Mouse (Mus musculus): Measurements from ENCODE around the gene Ankib1. TPM values are rescaled to one million over a fixed set of nuclear protein-coding genes. Genes with fewer than 3 reads are reported as not detected.
"Not testable (repeated sequence)": the region's sequence is repeated elsewhere in the genome, so short reads cannot be mapped to it uniquely, and the experiment has no call there.

Gene Ankib1
- total RNA-seq, 2 experiments from 2014 or later, result 106 to 111 TPM

DNA sequence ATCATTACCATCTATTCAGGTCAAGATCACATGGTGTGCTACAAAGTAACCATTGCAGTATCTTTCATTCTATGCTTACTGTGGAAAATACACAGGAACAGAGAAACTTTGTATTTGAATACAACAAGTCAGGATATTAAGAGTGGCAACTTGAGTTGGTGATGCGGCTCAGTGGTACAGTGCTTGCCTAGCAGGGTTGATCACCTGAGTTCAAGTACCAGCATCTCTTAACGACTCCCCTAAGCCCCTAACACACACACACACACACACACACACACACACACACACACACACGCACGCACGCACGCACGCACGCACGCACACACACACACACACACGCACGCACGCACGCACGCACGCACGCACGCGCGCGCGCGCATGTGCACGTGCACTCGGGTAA, 69.9 kb downstream of the Ankib1 start:
- DNase-seq (ENCODE audit: low spot score in 2 of 2), result not testable (repeated sequence)
- intact Hi-C loops (cut with DNase I), result loop anchor here (5.0 kb wide), 1 partner anchor 69 kb away; the partner anchor contains the start of genes Ankib1 and Krit1

DNA sequence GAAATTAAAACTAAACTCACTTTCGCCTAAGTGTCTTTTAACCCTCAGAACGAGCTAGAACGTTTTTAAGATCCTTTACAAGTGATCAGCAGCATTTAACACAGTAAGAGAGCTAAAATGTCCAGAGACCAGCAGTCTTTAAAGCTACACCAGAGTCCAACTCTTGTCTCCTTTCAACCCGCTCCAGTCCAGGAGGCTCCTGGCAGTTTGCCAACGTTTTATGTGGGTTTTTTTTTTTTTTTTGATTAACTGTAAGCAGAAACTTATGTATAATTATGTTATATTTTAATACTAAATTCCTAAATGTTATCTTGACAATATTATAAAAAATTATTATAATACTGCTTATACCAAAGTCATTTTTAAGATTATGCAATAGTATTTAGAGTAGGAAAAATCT, 73.9 kb downstream of the Ankib1 start:
- intact Hi-C loops (cut with DNase I), result no loop called here
- no peak for DNase-seq (ENCODE audit: low spot score in 2 of 2)

DNA sequence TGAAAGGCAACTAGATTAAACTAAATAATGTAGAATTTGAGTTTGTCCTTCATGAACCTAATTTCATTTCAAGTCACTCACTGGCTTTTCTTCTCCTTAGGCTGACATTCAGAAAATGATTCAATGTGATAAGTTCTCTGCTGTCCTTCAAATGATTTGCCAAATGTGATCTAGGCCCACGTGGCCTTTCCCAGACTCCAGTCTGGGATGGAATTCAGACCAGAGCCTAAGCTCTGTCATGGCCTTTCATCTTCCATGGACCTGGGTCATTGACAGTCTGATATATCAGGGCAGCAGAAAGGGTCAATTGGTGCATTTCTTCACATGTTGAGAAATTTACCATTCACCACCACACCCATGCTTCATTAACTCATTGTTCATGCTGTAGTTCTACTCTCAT, 77.2 kb downstream of the Ankib1 start:
- intact Hi-C loops (cut with DNase I), result no loop called here
- DNase-seq (ENCODE audit: low spot score in 2 of 2), result no peak

DNA sequence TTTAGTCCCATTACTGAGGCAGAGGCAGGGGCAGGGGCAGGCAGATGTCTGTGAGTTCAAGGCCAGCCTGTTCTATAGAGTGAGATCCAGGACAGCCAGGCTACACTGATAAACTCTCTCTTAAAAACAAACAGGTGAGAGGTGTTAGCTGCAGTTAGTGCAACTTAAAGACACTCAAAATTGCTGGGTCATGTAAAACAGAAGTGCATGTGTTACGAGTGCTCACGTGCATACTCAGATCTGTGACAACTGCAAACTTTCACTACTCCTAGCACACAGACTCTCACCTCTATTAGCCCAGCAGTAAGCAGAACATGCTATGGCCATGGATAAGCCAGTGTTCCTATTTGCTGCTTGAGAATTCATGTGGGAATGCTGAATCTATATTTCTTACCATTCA, 79.3 kb downstream of the Ankib1 start:
- intact Hi-C loops (cut with DNase I), result no loop called here
- no peak for DNase-seq (ENCODE audit: low spot score in 2 of 2)

DNA sequence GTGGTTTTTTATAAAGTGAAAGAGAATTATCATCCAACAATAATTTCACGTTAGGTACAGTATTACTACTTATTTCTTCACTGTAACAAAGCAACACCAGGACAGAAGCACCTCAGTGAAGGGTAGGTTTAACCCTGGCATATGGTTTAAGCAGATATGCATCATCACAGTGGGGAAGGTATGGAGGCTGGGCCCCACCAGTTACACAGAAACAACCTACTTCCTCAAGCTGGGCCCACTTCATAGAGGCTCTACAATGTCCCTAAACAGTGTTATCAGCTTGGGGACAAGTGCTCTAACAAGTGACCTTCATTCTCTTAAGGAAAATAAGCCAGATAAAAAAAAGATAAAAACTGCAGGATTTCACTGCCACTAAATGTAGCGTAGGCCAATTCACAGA, 79.9 kb downstream of the Ankib1 start:
- intact Hi-C loops (cut with DNase I), result no loop called here

DNA sequence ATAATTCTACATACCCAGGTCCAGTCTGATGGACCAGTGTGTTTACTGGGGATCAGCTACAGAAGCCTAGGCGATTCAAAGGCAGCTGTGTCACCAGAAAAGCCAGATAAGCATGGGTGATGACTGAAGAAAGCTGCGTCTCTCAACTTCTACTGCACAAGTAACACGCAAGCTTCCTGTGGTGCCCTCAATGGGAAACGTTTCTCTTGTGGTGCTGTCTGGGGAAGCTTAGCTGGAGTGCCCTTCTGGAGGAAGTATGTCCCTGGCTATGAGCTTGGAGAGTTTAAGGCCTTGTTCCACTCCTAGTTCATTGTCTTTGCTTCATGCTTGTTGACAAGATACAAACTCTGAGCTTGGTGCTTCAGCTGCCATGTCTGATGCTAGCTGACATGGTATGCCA, 83.4 kb downstream of the Ankib1 start:
- intact Hi-C loops (cut with DNase I), result no loop called here
- no peak for DNase-seq (ENCODE audit: low spot score in 2 of 2)

More for the DNA sequence above, 79.9 kb downstream of the Ankib1 start:
- no peak for DNase-seq (ENCODE audit: low spot score in 2 of 2)

DNA sequence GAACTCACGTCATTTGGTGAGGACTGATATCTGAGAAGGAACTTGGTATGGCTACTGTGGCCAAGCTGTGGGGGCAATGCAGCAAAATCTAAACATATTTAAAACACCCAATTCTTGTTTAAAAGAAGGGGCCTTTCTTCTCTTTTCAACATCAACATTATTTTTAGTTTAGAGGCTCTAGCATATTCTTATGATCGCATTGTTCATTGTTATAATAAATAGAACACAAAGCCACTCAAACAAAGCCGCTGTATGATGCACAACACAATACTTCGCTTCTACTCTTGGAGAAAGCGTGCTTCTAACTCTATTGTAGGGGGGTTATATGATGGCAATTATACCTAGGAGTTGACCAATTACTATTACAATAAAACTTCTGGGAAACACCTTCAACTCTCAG, 86.9 kb downstream of the Ankib1 start:
- intact Hi-C loops (cut with DNase I), result no loop called here
- DNase-seq (ENCODE audit: low spot score in 2 of 2), result no peak

DNA sequence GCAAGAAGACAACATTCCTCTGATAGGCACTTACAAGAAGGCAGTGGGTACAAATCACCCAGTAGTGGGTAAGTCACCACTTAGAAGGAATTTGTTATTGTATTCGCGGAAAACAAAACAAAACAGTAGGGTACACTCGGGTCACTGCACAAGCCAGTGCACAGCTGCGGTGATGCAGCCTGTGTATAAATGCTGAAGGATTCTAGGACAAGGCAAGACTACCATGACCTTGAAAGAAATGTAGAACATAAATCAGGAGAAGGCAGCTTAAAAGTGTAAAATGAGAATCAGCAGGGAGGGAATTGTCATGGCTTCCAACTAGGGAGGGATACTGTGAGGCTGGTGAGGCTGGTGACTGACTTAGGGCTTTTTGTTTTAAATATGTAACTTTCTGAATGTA, 100.5 kb downstream of the Ankib1 start:
- intact Hi-C loops (cut with DNase I), result no loop called here

DNA sequence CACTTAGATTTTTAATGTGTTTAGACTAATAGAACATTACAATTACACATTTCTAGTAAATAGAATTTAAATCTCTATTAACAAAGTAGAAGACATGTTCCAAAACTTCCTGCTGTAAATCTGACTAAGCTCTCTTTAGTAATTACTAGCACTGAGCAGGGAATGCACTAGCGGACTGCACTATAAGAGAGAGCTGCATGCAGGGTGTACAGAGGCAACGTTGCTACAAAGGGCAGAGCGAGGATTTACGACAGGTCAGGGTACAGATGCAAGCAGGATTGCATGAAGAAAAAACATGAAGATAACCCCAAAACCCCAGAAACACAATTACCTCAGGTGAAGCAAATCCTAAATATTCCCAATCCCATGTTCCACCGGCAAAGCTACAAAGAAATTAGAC, 102.7 kb downstream of the Ankib1 start:
- intact Hi-C loops (cut with DNase I), result no loop called here

More for the DNA sequence above, 100.5 kb downstream of the Ankib1 start:
- no peak for DNase-seq (ENCODE audit: low spot score in 2 of 2)

DNA sequence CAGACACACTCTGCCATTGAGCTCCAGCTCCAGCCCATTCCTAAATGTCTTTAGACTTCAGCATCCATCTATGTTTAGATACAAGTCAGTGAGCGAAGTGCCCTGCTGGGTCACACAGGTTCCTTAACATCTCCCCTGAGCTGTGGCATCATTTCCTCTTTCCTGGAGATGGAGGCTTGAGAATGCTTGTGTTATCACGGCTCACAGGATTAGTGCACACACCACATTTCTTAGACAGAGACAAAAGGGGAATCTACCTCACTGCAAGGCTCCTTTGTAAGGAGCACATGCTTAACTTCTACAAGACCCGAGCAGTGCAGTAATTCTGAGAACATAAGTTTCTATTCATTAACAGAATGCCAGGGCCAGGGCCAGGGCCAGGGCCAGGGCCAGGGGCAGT, 106.7 kb downstream of the Ankib1 start:
- intact Hi-C loops (cut with DNase I), result no loop called here
- DNase-seq (ENCODE audit: low spot score in 2 of 2), result no peak

More for the DNA sequence above, 102.7 kb downstream of the Ankib1 start:
- DNase-seq (ENCODE audit: low spot score in 2 of 2), result no peak

DNA sequence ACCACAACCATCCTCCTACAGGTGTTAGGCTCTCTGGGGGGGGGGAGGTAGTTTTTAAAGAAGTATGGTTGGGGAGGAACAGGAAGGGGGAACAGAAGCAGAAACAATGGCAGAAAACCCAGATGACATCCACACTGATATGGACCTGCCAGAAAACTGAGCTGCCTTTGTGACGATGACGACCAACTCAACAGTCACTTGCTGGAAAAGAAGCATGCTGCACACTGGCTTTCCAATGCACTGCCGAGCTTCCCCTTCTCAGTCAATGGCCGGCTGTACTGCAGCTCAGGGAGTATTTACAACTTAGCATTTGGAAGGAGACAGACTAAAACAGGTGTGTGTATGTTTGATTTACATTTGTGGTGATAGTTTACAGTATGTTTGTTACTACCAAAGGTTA, 107.5 kb downstream of the Ankib1 start:
- no peak for DNase-seq (ENCODE audit: low spot score in 2 of 2)
- intact Hi-C loops (cut with DNase I), result no loop called here

DNA sequence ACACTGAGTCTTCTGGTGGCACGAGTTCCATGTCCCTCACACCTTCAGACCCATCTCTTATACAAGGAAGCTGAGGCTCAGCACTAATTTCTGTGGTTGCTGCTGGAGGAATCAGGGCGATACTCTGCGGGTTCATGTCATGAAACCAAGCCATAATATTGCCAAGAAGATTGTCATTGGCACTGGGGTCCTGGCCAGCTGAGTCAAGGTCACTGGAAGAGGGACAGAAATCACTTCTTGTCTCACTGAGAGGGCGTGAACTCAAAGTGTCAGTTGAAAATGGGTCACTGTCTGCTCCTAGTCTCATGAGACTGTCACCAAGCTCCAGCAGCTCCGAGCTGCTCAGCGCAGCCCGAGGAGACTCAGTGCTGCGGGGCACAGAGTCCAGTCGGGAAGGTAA, 109.8 kb downstream of the Ankib1 start:
- intact Hi-C loops (cut with DNase I), result no loop called here
- no peak for DNase-seq (ENCODE audit: low spot score in 2 of 2)

DNA sequence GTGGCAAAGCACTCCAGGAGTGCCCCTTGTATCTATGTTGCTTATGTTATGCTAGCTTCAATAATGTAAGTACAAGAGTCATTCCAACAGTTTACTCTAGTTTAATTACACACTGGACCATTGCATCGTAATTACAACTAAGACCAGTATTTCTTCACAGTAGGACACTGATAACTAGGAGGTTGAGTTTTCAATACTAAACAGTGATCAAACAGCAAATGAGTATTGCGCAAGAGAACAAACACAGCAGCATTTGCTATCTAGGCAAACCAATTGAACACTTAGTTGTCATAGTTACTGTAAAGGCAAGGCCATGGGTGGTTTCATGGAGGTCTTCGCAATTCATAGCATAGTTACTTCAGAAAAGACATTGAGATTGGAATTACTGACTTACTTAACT, 111.4 kb downstream of the Ankib1 start:
- DNase-seq (ENCODE audit: low spot score in 2 of 2), result no peak
- intact Hi-C loops (cut with DNase I), result no loop called here

DNA sequence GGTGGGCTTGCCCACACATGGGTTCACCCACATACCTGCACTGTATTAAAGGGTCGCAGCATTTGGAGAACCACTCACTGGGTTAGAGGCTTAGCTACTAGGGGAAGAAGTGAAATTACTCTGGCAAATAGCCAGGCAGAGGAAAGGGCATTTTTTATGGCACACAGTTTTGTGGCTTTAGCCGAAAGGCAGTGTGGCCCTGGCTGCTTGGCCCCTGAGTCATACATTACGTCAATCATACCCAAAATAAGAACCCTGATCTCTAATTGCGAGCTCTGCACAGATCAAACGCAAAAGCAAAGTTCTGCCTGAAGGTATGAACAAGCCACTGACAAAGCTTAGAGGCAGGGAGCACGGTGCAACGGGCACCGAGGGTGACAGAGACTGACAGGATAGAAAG, 114.4 kb downstream of the Ankib1 start:
- DNase-seq (ENCODE audit: low spot score in 2 of 2), result no peak
- intact Hi-C loops (cut with DNase I), result no loop called here

DNA sequence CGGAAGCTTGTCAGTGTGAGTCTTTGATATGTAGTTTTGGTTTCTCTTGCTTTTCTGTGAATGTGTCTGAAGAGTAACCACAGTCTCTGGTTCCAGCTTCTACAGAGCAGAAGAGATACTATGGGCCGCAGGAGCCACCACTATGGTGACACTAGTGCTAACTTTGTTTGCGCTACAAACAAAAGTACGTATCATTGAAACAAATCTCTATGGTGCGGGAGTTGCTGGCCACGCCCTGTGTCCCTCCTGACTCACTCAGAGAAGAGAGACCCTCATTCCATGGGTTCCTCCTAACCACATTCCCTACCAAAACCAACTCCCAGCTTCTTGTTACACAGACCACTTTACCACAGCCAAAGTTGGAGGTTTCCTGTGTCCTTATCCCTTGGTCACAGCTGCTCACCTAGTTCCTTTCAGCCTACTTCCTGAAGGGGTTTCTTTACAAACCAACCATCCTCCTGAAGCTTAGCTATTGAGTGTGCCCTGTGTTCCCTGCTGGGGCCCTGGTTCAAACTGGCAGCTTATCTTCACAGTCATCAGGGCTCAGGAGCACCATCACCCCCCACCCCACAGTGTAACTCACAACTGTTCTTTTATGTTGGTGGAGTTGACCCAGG, 132.7 kb downstream of the Ankib1 start:
- intact Hi-C loops (cut with DNase I), result no loop called here
- DNase-seq (ENCODE audit: low spot score in 2 of 2), result no peak

DNA sequence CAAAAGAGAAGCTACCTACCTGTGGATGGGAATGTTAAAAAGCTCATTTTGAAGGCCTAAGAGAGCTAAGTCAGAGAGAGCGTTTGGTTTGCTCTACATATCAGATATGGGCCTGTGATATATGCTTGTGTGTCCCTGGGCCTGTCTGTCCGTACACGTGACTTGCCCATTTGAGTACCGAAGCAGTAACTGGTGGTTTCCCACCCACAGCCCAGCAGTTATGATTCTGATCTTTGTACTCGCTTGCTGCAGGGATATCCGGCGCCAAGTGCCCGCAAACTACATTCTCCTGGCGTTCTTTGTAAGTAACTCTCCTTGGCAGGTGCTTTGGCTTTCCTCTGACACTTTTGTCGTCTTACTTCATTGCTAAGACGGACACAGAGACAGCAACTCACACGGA, 136.1 kb downstream of the Ankib1 start:
- intact Hi-C loops (cut with DNase I), result no loop called here
- DNase-seq (ENCODE audit: low spot score in 2 of 2), result no peak

DNA sequence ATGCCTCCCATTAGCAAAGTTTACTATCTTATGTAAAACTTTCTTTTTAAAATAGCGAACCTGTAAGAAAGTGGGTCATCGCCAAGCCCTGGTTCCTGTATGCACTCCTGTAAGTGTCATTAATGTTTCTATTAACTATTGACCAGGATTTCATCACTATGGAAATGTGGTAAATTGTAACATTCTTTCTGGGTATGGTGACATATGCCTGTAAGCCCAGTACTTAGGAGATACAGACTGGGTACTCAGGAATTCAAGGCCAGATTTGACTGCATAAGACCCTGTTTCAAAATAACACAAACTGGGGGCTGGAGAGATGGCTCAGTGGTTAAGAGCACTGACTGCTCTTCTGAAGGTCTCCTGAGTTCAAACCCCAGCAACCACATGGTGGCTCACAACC, 137.5 kb downstream of the Ankib1 start:
- no peak for DNase-seq (ENCODE audit: low spot score in 2 of 2)
- intact Hi-C loops (cut with DNase I), result no loop called here

DNA sequence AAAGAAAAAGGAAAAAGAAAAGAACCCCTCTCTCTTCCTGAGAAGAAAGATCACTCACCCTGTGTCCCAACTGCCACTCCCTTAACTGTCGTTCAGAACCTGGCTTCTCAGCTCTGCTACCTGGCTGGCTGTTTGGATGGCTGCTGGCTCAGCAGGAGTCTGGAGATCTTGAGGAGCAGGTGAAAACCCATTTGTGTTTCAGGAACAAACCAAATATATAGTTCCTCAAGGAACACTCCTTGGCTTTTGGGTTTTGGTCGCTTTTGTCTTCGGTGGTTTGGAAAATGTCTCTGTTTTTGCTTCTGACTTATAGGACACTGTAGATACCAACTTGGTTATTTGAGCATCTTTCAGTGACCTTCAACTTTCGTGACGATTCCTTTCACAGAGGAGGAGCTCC, 145.6 kb downstream of the Ankib1 start, which contains the start of gene Gatad1:
Gene Gatad1, minus strand, starts transcription at position 101 of the 400 bp plus-strand sequence.
- intact Hi-C loops (cut with DNase I), result no loop called here
- DNase-seq (ENCODE audit: low spot score in 2 of 2), result no peak

DNA sequence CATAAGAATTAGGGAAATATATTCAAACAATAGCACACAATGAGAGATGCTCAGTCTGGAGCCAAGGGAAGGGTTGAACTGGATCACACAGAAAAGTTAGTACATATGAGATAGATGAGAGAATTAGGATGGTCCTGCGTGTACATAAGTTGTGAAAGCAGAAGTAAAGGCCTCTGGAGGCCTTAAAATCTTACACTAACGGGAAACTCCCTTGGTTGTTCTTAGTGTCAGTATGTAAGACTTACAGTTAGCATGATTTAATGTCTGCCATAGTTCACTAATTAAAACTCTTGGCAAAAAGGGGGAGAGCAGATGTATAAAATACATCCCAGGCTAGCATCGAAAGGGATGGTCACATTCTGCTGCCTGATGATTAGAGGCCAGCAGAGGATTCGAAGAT, 148.9 kb downstream of the Ankib1 start:
- intact Hi-C loops (cut with DNase I), result no loop called here

DNA sequence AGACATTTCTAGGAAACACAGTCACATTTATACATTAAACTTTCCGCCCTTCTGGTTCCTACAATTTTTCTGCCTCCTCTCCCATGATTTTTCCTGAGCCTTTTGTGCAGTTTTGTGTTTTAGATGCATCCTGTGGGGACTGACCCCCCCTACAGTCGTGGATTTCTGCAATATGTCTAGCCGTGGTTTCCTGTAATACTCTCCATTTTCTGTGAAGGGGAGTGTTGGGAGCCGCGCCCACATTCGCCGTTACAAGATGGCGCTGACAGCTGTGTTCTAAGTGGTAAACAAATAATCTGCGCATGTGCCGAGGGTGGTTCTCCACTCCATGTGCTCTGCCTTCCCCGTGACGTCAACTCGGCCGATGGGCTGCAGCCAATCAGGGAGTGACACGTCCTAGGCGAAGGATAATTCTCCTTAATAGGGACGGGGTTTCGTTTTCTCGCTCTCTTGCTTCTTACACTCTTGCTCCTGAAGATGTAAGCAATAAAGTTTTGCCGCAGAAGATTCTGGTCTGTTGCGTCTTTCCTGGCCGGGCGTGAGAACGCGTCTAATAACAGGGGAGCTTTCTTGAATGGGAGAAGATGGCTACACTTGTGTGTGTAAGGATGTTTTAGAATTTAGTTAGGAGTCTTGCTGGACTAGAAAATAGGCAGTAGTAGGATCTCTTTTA, 149.7 kb downstream of the Ankib1 start:
- DNase-seq (ENCODE audit: low spot score in 2 of 2); intact Hi-C loops (cut with DNase I): not testable (repeated sequence)

More for the DNA sequence above, 148.9 kb downstream of the Ankib1 start:
- no peak for DNase-seq (ENCODE audit: low spot score in 2 of 2)

DNA sequence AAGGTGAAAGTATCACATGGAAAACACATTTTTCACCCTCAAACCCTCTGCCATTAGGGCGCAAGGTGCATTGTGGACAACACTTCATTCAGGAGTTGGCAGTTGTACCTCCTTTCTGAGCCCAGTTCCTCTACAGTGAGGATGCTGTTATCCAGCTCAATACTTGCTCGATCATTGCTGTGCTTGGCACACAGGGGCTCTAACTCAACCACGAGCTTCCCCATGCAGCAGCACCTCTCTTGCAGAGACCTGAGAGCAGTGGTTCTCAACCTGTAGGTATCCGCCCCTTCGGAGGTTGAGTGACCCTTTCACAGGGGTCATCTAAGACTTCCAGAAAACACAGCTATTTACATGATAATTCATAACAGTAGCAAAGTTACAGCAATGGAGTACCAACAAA, 151.1 kb downstream of the Ankib1 start:
- intact Hi-C loops (cut with DNase I), result no loop called here
- DNase-seq (ENCODE audit: low spot score in 2 of 2), result no peak
